Mouse (Mus musculus) CH12.LX (cell line): ENCODE data around the gene Rev3l. TPM values are rescaled to one million over a fixed set of nuclear protein-coding genes. Genes with fewer than 3 reads are reported as not detected.

Experiments
- DNase-seq: peaks from one replicate; pipeline ENCODE4 v3.0.0-alpha.2; 2013; ENCODE audit errors: extremely low read depth
- H3K27ac ChIP-seq: 2 replicates; pipeline ENCODE4 v1.5.1; 2012; ENCODE audit warnings: low read depth, mild to moderate bottlenecking, control low read depth, moderate library complexity; ENCODE audit not compliant: insufficient read depth
- H3K27me3 ChIP-seq: replicated peaks from 2 replicates; pipeline ENCODE3; 2012; ENCODE audit warnings: inconsistent platforms
- H3K36me3 ChIP-seq, 2 experiments: replicated peaks in 1 of 2; 2 replicates each; pipeline versions ENCODE3 to v1.6.1; 2012; ENCODE audit warnings: inconsistent platforms in 1 of 2, low read length in 1 of 2, mild to moderate bottlenecking in 1 of 2, mixed read lengths in 1 of 2, moderate library complexity in 1 of 2; ENCODE audit not compliant: control insufficient read depth in 1 of 2, insufficient read depth in 1 of 2
- H3K4me1 ChIP-seq, 2 experiments: 2 replicates each; pipeline ENCODE4 v1.6.1; 2012; ENCODE audit warnings: inconsistent platforms in 1 of 2, moderate library complexity in 1 of 2; ENCODE audit not compliant: insufficient read depth in 2 of 2, control insufficient read depth in 1 of 2
- H3K4me2 ChIP-seq: 2 replicates; pipeline ENCODE4 v1.6.1; 2012; ENCODE audit warnings: low read depth, mild to moderate bottlenecking, control low read depth; ENCODE audit not compliant: poor library complexity, insufficient read depth, severe bottlenecking
- H3K4me3 ChIP-seq, 3 experiments: fragments of 150-350 bp in 1 of 3; sonication (generic) in 1 of 3; replicated peaks in 1 of 3; 2 replicates each; pipeline versions ENCODE3 to v1.5.1; 2011 to 2012; ENCODE audit warnings: low read depth in 2 of 3, low read length in 2 of 3, mild to moderate bottlenecking in 2 of 3, moderate library complexity in 2 of 3, control low read depth in 1 of 3, improper control_type of control experiment in 1 of 3, inconsistent platforms in 1 of 3, mixed read lengths in 1 of 3; ENCODE audit not compliant: poor library complexity in 1 of 3
- H3K79me2 ChIP-seq: replicated peaks from 2 replicates; pipeline ENCODE4 v1.6.1; 2012; ENCODE audit warnings: mild to moderate bottlenecking, moderate library complexity; ENCODE audit not compliant: control insufficient read depth, poor library complexity, insufficient read depth, severe bottlenecking; ENCODE audit errors: extremely low read depth
- H3K9ac ChIP-seq: 2 replicates; pipeline ENCODE4 v1.6.1; 2012; ENCODE audit warnings: low read depth, mild to moderate bottlenecking, control low read depth, moderate library complexity; ENCODE audit not compliant: insufficient read depth
- H3K9me3 ChIP-seq: replicated peaks from 2 replicates; pipeline ENCODE3; 2012; ENCODE audit warnings: low read length, inconsistent platforms, mixed read lengths
- BHLHE40 ChIP-seq: IDR thresholded peaks from 2 replicates; pipeline ENCODE4 v1.6.1; 2011; ENCODE audit warnings: mild to moderate bottlenecking, low read depth, low read length, improper control_type of control experiment
- CHD1 ChIP-seq: IDR thresholded peaks from 2 replicates; pipeline ENCODE4 v1.6.1; 2012; ENCODE audit warnings: low read depth, low read length, improper control_type of control experiment, inconsistent platforms
- E2F4 ChIP-seq: IDR thresholded peaks from 2 replicates; pipeline ENCODE4 v1.6.1; 2011; ENCODE audit warnings: low read depth, low read length, improper control_type of control experiment; ENCODE audit not compliant: insufficient replicate concordance
- EP300 ChIP-seq: IDR thresholded peaks from 2 replicates; pipeline ENCODE4 v1.6.1; 2011; ENCODE audit warnings: low read length, improper control_type of control experiment
- GABPA ChIP-seq: IDR thresholded peaks from 2 replicates; pipeline ENCODE4 v1.6.1; 2012; ENCODE audit warnings: low read depth, low read length, improper control_type of control experiment, inconsistent platforms; ENCODE audit not compliant: insufficient replicate concordance
- IRF4 ChIP-seq: IDR thresholded peaks from 2 replicates; pipeline ENCODE4 v1.6.1; 2014; ENCODE audit warnings: low read depth, mild to moderate bottlenecking, inconsistent platforms, low read length, improper control_type of control experiment
- JUN ChIP-seq: IDR thresholded peaks from 2 replicates; pipeline ENCODE4 v1.6.1; 2011; ENCODE audit warnings: low read depth, mild to moderate bottlenecking, low read length, improper control_type of control experiment, moderate library complexity; ENCODE audit not compliant: insufficient read depth
- JUND ChIP-seq: conservative IDR thresholded peaks from 2 replicates; pipeline ENCODE4 v1.6.1; 2011; ENCODE audit warnings: low read depth, low read length, improper control_type of control experiment
- MAFK ChIP-seq: IDR thresholded peaks from 2 replicates; pipeline ENCODE4 v1.6.1; 2011; ENCODE audit warnings: low read length, improper control_type of control experiment; ENCODE audit not compliant: insufficient replicate concordance
- MAZ ChIP-seq: IDR thresholded peaks from 2 replicates; pipeline ENCODE4 v1.6.1; 2012; ENCODE audit warnings: low read depth, mild to moderate bottlenecking, inconsistent platforms, low read length, improper control_type of control experiment, moderate library complexity
- MEF2A ChIP-seq: IDR thresholded peaks from 2 replicates; pipeline ENCODE4 v1.6.1; 2014; ENCODE audit warnings: low read depth, mild to moderate bottlenecking, inconsistent platforms, low read length, improper control_type of control experiment, borderline replicate concordance
- NRF1 ChIP-seq: IDR thresholded peaks from 2 replicates; pipeline ENCODE4 v1.6.1; 2014; ENCODE audit warnings: low read depth, mild to moderate bottlenecking, inconsistent platforms, low read length, improper control_type of control experiment, moderate library complexity
- POLR2A ChIP-seq: IDR thresholded peaks from 2 replicates; pipeline ENCODE4 v1.6.1; 2011; ENCODE audit warnings: low read depth, mild to moderate bottlenecking, improper control_type of control experiment, low read length
- RAD21 ChIP-seq: IDR thresholded peaks from 2 replicates; pipeline ENCODE4 v1.6.1; 2011; ENCODE audit warnings: low read depth, mild to moderate bottlenecking, low read length, improper control_type of control experiment, moderate library complexity
- ZKSCAN1 ChIP-seq: IDR thresholded peaks from 2 replicates; pipeline ENCODE4 v1.6.1; 2012; ENCODE audit warnings: low read depth, inconsistent platforms, low read length, improper control_type of control experiment, borderline replicate concordance
- ZNF384 ChIP-seq: IDR thresholded peaks from 2 replicates; pipeline ENCODE4 v1.6.1; 2012; ENCODE audit warnings: low read depth, low read length, improper control_type of control experiment, inconsistent platforms
- dilution Hi-C: fragments of 300-500 bp; cut with MboI; formaldehyde crosslinking; loops from 2 replicates; pipeline ENCODE4 v1.14.3; 2020; ENCODE audit warnings: low sequenced_read_pairs; ENCODE audit not compliant: extremely low pct_unique_long_range_greater_than_20kb, extremely low pct_ligation_motif_present
- in situ Hi-C: fragments of 300-500 bp; cut with MboI; formaldehyde crosslinking; loops from 3 replicates; pipeline ENCODE4 v1.14.3; 2019; ENCODE audit warnings: low sequenced_read_pairs, low pct_ligation_motif_present, low pct_unique_long_range_greater_than_20kb, mixed read lengths
- polyA plus RNA-seq: library from polyadenylated mRNA; unstranded; fragments of >175 nt; gene quantifications from 2 replicates; pipeline ENCODE4 v1.2.1, GENCODE M21; 2012; ENCODE audit warnings: low read depth; ENCODE audit not compliant: insufficient read length
- total RNA-seq, 2 experiments: library from RNA; depleted of rRNA; stranded (reverse); fragments of 300-350 nt in 1 of 2; fragments of >200 nt in 1 of 2; gene quantifications; 2 replicates each; pipeline ENCODE4 v1.2.3; 2012 to 2014

The Rev3l gene
- total and polyA plus RNA-seq, 3 experiments: 11.0 to 18.0 (median 13.9) TPM

DNA sequence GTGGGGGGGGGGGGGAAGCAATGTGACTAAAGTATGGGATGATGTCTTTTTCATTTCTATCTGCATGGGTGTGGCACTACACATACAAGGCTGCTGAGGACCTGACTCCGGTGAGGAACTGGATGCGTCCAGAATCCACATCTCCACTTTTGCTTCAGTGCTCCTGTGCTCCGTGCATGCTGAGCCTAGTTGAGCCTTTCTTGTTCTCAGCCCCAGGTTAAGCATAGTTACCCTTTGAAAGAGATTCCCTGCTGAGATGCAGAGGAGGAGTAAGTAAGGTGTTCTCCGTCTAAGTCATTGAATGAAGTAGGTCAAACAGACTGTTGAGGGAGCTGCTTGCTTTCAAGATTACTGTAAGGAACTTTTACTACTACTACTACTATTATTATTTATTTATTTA lies 4.3 kb downstream of the Rev3l start:
- dilution Hi-C loops: no loop called here
- no peak overlapping the region for H3K27ac ChIP-seq
- H3K4me2 ChIP-seq: no peak overlapping the region

DNA sequence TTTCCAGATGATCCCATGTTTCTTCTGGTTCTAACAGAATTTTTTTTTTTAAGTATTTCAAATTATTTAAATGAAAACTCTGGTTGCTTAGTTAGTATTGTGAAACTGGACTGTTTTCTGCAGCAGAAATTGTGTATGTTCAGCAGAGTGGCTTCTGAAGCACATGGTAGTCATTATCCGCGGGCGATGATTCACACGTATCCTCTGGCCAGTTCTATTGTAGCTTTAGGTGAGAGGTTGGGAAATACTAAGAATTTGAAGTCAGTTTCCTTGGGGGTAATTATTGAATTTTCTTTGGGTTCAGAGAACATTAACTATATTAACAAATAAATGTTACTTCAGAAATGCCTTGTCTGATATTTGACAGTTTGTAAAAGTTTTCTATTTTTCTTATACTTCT lies 10.1 kb downstream of the Rev3l start:
- no peaks in the 10 kb centered on the region for H3K27me3 ChIP-seq
- no peak for TF ChIP-seq BHLHE40
- no peak for TF ChIP-seq JUN
- no peak for TF ChIP-seq RAD21
- TF ChIP-seq CHD1: no peak
- no peak for TF ChIP-seq ZNF384
- no peak for TF ChIP-seq MAFK
- no peak for TF ChIP-seq MAZ
- no peak for TF ChIP-seq ZKSCAN1
- TF ChIP-seq IRF4: no peak
- TF ChIP-seq MEF2A: no peak
- TF ChIP-seq E2F4: no peak
- TF ChIP-seq NRF1: no peak
- TF ChIP-seq, all 38 proteins: peak for 0
- no peak overlapping the region for H3K9ac ChIP-seq
- no peaks in the 10 kb centered on the region for H3K36me3 ChIP-seq
- dilution Hi-C loops (no loop called here), in situ Hi-C loops (no loop called here)
- H3K4me3 ChIP-seq: no peak overlapping the region
- no peak overlapping the region for H3K27ac ChIP-seq
- H3K4me2 ChIP-seq: no peak overlapping the region
- H3K79me2 ChIP-seq: peaks cover 7% of the 10 kb centered on the region; the same call in 1 of the 2 replicates
- DNase-seq: no peak
- H3K9me3 ChIP-seq: no peaks in the 10 kb centered on the region
- no peaks in the 10 kb centered on the region for H3K4me1 ChIP-seq

More for the DNA sequence above, 4.3 kb downstream of the Rev3l start:
- H3K9me3 ChIP-seq: no peaks in the 10 kb centered on the region
- H3K4me1 ChIP-seq: peaks cover 2 to 10% of the 10 kb centered on the region in 2 experiments; a peak in 3 of 4 replicates
- DNase-seq: no peak
- TF ChIP-seq IRF4 (no peak), GABPA (no peak)
- TF ChIP-seq, all 38 proteins: peak for 0
- no peak overlapping the region for H3K4me3 ChIP-seq
- H3K36me3 ChIP-seq: peaks cover 0 to 2% of the 10 kb centered on the region in 2 experiments
- in situ Hi-C loops: no loop called here
- H3K9ac ChIP-seq: no peak overlapping the region
- peaks cover 25% of the 10 kb centered on the region for H3K79me2 ChIP-seq
- no peaks in the 10 kb centered on the region for H3K27me3 ChIP-seq

- H3K9me3 ChIP-seq: peaks cover 3% of the 10 kb centered on the region
- H3K27me3 ChIP-seq: no peaks in the 10 kb centered on the region
- H3K4me1 ChIP-seq: no peaks in the 10 kb centered on the region
- peaks cover 0 to 3% of the 10 kb centered on the region in 2 experiments for H3K36me3 ChIP-seq
- H3K27ac ChIP-seq: no peak overlapping the region
- H3K79me2 ChIP-seq: 0 out of 2 replicates have a peak, but pooled peaks cover 4% of the 10 kb centered on the region
- DNase-seq: no peak
- no peak overlapping the region for H3K4me3 ChIP-seq
- dilution Hi-C loops (no loop called here), in situ Hi-C loops (no loop called here)
- TF ChIP-seq EP300: no peak
- TF ChIP-seq JUND: 0 out of 2 replicates have a peak, but pooled peaks have one; percentile 18
- TF ChIP-seq POLR2A: no peak
- no peak overlapping the region for H3K4me2 ChIP-seq
- no peak overlapping the region for H3K9ac ChIP-seq
Measured at GRCm38 (mm10) chr10:39764752-39765151, 32.8 kb downstream of the Rev3l start.
